Mouse (Mus musculus) Muller cell, postnatal 12 days (primary cell): ENCODE data around the gene Gm17402.

Experiments used
- DNase-seq: peaks from one replicate; pipeline ENCODE4 v3.0.0-alpha.2; 2015; ENCODE audit errors: inconsistent ontology term

The Gm17402 gene

DNA sequence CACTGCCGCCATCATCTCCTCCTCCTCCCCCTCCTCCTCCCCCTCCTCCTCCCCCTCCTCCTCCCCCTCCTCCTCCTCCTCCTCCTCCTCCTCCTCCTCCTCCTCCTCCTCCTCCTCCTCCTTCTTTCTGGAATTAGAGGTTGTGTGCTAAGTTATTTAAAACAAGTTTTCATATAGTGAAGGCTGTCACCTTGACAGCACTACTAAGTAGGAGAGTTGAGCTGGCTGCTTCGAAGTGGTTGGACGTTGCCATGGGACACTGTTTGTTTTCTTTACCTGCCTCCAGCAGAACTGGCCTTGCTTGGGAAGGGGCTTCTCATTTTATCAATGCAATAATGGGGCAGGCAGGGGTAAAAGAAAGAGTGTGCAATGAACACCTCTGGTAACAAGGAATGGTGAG, at the start of gene Gm17402:
Gm17402 (minus strand) TSS at position 101 of the 400 bp plus-strand sequence.
- DNase-seq: no peak

DNA sequence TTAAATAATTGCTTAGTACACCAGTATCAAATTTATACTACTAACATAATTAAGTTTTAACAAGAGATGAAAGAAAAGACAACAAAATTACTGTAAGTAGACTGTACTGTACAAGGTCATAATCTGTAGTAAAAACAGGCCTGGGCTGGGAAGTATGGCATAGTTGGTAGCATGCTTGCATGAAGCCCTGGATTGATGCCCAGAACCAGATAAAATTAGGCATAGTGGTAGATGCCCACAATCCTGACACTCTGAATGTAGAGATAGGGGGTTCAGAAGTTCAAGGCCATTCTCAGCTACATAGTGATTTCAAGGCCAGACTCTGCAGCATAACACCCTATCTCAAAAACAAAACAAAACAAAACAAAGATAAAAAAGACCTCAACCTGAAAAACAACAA, 3.3 kb upstream of the Gm17402 start:
- DNase-seq: peak; percentile 36

DNA sequence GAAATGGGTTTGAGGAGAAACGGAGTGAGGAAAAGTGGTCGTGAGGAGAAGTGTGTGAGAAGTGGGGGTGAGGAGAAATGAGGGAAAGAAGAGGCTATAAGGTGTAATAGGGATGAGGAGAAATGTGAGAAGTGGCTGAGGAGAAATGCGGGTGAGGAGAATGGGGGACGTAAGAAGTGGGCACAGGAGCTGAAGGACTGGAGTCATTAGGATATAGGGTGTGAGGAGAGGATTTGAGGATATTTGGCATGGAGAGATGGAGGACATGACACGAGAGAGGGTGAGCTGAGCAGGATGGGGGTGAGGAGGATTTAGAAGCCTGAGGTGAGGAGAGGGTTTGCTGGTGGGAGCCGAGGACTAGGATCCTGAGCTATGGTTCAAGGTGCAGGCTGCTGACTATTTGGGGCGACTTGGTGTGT, 594 bp downstream of the Gm17402 start:
- no peak for DNase-seq

DNA sequence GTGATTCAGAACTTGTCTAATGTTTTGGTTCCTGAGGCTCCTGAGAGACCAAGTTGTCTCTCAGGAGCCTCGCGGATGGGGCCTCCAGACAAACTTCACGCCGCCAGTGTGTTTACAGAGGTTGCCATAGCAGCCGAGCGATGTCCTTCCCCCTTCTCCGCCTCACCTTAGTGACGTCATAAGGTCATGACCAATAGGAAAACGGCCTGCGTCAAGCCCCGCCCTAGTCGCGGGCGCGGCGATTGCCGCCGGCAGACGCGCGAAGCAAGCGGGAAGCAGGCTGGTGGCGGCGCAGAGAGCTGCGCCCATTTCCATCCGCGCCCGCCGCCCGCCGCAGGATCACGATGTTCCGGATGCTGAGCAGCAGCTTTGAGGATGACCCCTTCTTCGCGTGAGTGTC, 1.1 kb downstream of the Gm17402 start, which contains the start of gene Mlf1:
Mlf1 (plus strand) TSS at position 226 of the 400 bp plus-strand sequence.
- DNase-seq: peak; percentile 95

DNA sequence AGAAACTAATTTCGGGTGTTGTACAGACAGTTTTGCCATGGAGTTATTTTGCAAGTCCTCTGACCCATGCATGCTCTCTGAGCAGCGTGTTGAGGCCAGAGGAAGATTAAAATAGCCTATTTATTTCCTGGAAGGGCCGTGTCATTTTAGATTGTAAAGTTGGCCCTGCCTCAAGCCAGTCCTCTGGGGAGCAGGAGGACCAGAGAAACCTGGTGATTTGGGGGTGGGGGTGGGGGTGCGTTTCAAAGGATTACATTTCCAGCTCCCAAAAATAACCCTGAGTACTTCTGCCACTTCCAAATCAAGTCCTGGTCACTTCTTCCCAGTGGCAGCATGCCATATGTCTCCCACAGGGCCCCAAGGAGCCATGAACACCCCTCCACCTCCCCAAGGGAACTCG, 2.2 kb downstream of the Gm17402 start:
- DNase-seq: no peak

DNA sequence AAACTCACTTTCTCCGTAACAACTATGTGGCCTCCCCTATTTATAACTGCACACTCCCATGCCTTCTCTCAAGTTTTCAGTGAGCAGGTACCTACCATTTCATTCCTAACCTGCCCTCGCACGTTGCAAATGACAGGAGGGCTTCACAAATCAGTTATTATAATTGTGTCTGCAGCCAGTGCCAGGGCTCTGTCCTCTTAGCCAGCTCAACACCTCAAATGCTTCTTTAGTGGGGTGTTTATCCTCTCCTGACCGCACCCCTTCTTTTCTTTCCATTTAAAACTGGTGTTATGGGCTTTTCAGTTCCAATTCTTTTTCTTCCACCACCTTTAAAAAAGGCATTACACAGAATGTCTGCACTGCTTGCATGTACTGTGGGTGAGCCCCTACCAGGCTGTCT, 2.8 kb downstream of the Gm17402 start:
- DNase-seq: no peak

DNA sequence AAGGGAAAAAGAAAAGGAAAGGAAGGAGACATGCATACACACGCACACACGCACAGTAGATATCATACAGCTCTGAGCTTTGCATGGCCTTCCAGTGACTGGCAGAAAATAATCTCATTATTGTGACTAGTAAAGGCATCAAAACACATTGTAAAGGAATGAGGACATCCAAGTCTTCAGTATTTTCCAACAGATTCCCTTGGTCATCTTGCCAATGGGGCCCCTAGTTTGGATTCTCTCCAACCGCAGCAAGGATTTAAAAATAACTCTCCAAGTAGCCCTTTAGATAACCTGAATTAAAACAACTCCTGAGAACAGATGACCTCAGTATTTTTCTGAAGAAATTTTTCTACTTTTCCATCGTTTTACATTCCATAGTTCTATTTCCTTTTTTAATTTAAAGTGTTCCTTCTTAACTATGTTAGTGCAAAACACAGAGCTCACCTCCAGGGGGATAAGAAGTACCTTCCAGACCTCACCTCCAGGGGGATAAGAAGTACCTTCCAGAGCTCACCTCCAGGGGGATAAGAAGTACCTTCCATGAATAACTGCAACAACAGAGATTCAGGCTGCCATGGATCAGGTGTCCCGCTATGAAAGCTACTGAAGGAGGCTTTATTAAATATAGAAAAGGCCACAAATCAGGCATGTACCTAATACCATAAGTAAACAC, 5.4 kb downstream of the Gm17402 start:
- no peak for DNase-seq

DNA sequence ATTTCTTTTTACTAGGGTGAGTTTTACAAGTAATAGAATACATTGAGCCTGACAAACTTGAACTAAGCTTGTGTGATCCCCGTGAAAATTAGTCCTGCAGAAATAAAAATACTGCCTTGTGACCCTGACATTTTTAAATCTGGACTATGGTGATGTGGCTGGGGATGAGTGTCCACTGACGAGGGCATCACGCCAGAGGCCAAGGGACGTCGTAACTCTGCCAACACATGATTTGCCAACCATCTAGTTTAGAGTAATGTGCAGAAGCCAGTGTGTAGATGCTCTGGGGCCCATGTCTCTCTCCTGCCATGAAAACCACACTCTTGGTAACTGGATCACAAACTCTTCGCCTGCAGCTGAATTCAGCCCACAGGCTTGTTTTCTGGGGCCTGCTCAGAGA, 7.5 kb downstream of the Gm17402 start:
- no peak for DNase-seq

DNA sequence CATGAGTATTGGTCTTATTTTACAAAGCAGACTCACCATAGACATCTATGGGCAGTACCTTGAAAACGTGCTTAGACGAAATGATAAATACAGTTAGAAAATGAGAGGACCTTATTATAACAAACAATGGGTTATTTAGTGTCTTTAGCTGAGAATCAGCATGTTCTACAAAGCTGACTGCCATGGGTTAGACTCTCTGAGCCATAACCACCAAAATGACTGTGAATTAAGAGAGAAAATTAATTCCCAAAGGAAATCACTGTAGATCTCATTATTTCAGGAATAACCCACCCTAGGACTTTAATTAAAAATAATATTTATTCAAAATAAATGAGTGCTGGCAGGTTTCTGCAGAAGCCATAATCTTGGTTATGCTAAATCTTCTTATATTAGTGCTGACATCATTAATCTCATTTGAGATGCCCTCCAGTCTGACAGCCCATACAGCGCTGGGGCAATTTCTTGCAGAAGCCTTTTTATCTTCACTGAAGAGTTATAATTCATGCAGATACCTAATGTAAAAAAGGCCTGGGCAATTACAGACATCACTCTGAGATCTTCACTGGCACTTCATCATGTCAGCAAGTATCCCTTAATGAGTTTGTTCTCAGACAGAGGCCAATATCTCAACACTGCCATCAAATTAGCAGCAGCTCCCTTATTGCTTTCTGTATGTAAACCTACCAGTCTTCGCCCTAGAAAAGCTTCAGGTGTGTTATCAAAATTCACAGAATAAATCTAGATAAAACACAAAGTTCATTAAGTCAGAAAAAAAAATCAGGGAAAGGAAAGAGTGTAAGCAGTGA, 8.7 kb downstream of the Gm17402 start:
- no peak for DNase-seq

DNA sequence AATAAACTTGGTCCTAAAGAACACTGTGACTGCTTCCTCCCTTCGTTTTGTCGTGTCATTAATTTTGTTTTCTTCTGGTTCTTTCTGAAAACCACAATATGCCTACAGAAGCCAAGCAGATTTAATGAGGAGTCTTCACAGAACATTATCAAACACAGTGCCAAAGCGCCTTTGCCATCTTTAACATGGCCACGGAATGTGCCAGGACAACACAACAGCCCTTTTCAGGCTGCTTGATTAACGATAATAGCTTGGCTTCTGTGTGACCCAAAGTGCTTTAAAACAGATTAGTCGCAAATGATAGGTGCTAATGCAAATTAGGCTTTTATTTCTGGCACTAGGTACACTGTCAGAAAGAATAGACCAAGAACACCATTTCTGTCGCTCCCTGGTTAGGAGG, 16.6 kb downstream of the Gm17402 start:
- DNase-seq: peak; percentile 63

DNA sequence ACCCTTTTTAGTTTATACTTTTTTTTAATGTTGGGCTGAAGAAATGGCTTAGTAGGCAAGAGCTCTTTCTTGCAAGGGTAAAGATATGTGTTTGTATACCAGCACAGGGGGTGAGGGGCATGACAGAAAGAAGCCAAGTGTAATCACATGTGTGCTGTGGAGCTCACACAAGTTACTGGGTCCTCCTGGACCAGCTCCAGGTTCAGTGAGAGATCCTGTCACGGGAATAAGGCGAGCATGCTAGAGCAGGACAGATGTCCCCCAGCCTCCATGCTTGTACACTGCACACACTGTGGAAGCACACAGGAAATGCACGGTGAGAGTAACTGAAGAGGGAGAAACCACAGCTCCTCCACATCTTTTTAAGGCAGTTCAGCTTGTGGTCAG, 22.2 kb downstream of the Gm17402 start:
- no peak for DNase-seq

DNA sequence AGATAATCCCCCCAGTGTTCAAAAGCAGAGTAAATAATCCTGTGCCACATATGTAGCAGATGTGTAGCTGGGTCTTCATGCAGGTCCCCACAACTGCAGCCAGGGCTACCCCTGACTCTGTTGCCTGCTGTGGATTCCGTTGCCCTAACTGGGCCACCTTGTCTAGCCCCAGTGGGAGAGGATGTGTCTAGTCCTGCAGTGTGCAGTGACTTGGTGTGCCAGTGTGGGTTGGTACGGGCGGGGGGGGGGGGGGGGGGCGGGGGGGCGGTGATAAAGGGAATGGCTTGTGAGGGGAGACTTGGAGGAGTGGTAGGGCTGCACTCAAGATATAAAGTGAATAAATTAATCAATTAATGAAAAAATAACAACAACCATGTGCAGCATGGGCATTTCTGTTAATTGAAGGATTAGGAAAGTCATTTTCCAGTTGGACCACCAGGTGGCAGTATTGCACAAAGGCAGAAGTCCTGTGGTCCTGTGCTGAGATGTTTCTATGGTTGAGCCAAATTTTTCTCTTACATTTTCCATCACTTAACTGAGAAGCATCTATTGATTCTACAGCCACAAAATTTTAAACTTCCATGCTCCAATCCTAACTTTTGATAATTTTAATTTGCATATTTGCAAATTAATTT, 22.7 kb downstream of the Gm17402 start:
- DNase-seq: peak; percentile 21

DNA sequence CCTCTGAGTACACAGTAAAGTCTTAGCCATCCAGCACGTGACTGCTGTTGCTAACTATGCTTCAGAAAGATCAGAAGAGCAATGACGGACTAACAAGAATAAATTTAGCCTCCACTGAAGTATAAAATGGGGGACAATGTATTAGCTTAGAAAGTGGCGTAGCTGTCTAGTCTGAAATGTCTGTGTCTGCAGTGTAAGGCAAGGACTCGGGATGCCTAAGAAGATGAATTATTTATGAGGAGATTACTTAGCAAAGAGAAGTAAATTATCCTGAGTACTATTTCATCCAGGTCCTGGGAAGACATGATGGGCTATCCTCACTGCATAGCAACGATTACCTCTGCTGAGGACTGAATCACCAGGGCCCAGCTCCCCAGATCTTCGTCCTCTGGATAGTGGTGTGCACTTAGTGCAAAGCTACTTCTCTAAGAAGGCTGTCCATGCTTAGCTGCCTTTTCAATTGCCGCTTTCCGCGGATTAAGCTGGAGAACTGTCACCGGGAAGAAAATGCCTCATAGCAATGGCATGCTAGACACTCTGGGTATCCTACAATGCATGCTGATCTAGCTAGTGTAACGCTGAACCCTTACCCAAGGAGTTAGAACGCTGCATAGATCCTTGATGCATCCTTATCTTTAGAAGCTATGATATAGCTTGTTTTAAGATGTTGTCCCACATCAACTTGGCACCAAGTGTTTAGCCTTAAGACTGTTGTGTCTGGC, 23.4 kb downstream of the Gm17402 start:
- DNase-seq: no peak

DNA sequence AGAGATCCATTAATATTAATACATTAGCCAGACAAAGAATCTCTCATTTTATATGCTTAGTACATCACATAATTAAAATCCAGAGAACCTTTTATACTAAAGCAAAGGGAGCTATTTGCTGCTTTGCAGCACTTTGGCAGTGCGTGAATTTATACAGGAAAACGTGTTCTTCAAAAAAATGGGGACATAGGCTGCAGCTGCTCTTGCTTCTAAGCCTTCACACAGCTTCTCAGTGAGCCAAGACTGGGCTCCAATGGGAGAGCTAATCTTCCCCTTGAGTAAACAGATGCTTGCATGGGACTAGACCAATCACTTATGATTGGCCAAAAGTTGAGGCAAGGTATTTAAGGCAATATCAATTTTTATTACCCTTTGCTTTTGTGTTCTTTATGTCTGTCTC, 28.3 kb downstream of the Gm17402 start:
- no peak for DNase-seq

DNA sequence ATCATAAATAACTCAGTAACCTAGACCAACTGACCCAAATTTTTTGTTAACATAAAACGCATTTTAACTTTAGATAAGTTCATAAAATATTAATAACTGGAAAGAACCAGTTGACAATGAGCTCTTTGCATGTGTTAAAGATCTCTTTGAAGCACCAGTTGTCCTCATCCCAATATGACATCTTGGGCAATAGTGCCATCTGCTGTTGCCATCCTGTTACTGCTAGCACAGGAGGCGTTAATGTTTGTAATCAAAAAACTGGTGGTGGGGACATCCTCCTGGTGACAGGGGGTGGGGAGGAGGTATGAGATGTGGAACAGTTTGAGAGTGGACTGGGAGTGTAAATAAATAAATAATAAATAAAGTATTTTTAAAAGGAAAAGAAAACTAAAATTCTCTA, 30.4 kb downstream of the Gm17402 start:
- DNase-seq: peak; percentile 27

DNA sequence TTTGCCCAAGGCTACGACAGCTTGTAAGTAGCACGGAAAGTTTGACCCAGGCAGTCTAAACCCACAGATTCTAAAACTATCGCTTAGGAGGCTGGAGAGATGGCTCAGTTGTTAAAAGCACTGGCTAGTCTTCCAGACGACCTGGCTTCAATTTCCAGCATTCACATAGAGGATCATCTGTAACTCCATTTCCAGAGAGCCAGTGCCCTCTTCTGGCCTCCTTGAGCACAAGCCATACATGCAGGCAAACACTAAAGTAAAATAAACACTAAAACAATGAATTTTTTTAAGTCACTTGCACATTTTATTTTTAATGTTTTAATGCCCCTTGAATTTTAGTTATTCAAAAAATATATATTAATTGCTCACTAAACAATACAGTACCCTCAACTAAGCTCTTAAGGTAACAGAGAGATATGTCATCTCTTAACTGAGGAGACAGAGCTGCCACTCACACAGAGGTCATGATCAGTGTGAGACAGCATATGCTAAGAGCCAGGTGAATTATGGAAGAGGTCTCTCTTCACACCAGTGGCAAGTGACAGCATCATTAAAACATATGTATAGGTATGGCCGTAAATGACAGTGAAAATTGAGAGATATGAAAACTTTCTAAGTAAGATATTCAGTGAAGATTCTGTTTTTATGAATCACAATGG, 31.8 kb downstream of the Gm17402 start:
- DNase-seq: no peak

DNA sequence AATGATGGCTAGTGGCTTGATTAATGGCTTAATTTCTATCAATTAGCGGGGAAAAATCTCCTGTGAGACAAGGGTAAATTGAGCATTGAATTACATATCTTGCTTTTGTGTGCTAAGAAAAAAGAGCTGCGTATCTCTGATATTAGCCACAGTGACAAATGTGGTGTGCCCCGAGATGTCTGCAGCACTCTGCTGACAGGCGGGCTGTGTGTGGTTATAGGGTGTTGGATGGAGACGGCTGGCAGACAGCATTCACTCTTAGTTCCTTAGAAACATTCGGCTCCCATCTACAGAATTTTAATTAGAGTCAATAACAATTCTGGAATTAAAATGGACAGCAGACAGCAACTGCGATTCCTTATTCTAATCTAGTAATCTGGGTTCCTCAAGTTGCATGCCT, 34.0 kb downstream of the Gm17402 start:
- no peak for DNase-seq

DNA sequence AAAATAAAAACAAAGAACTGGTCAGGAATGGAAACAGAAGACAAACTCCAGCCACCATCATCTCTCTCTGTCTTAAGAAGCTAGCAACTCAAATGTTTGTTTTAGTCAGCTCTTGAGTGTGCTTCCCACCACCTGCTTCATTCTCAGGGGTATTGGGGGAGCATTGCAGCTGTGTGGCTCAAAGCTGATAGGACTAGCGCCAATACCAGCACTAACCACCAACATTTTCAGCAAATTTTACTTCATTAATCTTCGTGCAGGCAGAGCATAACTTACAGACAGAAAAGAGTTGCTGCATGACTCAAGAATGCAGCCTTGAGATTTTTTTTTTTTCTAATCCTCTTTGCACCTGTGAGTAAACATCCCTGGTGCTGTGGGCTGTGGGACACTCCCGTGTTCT, 35.4 kb downstream of the Gm17402 start:
- no peak for DNase-seq

DNA sequence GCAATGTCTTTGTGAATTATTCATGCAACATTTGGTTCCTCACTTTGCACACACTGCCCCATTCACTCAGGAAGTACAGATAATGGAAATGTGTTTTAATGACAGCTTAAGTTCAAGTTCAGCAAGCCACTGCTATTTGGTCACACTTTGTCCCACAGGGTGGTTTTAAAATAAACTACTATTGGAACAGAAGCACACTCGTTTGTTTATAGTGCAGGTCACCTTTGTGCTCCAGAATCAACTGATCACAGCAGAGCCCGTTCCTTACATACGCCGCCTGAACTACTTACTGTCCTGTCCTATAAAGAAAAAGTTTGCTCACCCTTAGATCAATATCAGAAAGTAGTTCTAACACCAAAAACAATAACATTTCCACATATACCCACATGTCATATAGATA, 52.5 kb downstream of the Gm17402 start:
- DNase-seq: no peak
